Comparison of ENCODE assay signal across 7 mouse cellular contexts in the genomic region with DNA sequence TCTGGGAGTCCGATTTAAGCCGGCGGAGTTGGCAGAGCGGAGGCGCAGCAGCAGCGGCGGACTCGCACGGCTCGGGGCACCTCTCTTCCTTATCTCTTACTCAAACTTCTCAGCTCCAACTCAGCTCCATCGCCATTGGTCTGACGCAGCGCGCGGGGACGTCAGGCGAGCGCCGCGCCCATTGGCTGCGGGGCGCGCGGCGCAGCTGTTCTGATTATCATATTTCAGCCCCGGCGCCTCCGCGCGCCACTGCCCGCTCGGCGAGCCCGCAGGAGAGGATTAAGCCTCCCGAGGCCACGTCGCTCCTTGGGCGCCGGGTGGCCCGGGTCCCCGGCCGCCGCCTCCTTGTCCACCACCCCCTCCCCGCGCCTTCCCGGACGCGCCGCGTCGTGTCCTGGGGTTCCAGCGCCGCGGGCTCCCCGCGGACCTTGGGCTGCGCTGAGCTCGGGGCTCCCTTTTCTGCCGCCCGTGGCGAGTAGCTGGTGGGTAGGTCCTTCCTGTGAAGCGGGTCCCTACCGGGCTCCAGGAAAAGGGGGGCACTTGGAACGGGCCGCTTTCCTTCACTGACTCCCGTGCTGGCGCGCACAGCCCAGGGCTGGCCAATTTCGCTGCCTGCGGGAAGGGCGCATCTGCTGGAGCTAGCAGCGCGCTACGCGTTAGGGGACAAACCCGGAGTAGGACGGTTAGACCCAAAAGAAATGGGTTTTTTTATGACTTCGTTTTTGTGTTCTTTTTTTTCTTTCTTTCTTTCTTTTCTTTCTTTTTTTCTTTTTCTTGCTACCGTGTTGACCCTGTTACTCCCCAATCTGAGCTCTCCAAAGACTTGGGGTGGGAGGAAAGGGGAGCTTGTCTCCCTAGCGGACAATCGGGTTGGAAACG. TPM values are rescaled to one million over a fixed set of nuclear protein-coding genes. Genes with fewer than 3 reads are reported as not detected.
A peak's percentile ranks its signal among the peaks of the same experiment; 100 is the strongest.
DNase-seq lines count a peak whose midpoint lies in the region; ATAC-seq and TF ChIP-seq lines count a peak whose summit lies in the region.

Gene Isl1 (minus strand): TSS at position 106 of the 879 bp plus-strand sequence.

- H3K9ac ChIP-seq in forebrain, postnatal 0 days = peak within 1 kb of the TSS; percentile 53
- H3K9ac ChIP-seq in liver, embryonic 14.5 days (replicated peaks) = no peak within 1 kb of the TSS
- peak within 1 kb of the TSS; percentile 46 for H3K9ac ChIP-seq in neural tube, embryonic 11.5 days (ENCODE audit: low read length)

- WGBS in forebrain, postnatal 0 days = 3% methylated on average over 80 of the region's 82 CpGs
- whole genome bisulfite sequencing in hindbrain, embryonic 10.5 days = under 1% methylated on average over 82 of the region's 82 CpGs
- WGBS in liver, embryonic 14.5 days (ENCODE audit: insufficient replicate concordance) = under 1% methylated on average over 65 of the region's 82 CpGs
- under 1% methylated on average over 72 of the region's 82 CpGs for WGBS in neural tube, embryonic 11.5 days

- peak within 1 kb of the TSS; percentile 47 for H3K4me3 ChIP-seq in forebrain, postnatal 0 days (ENCODE audit: low read depth, low read length)
- H3K4me3 ChIP-seq in hindbrain, embryonic 10.5 days = peak within 1 kb of the TSS; percentile 63
- peak within 1 kb of the TSS; percentile 27 to 29; a peak in 3 of 4 replicates for H3K4me3 ChIP-seq in liver, embryonic 14.5 days (ENCODE audit: insufficient read depth in 1 of 2, low read depth in 2 of 2, low read length in 2 of 2)
- H3K4me3 ChIP-seq in neural tube, embryonic 11.5 days (ENCODE audit: low read depth, low read length) = peak within 1 kb of the TSS; percentile 58

- H3K4me2 ChIP-seq in forebrain, postnatal 0 days (ENCODE audit: low read depth) = peak within 1 kb of the TSS; percentile 81
- H3K4me2 ChIP-seq in liver, embryonic 14.5 days (ENCODE audit: low read depth) = peak within 1 kb of the TSS; percentile 51
- peak within 1 kb of the TSS; percentile 91 for H3K4me2 ChIP-seq in neural tube, embryonic 11.5 days (ENCODE audit: low read depth)

- TF ChIP-seq EP300 in liver, embryonic 14.5 days (IDR thresholded peaks at IDR 0.05; ENCODE audit: low read depth) = no peak

- peak; percentile 94 for ATAC-seq in forebrain, postnatal 0 days
- ATAC-seq in liver, embryonic 14.5 days (ENCODE audit: insufficient read depth) = peak; percentile 84
- ATAC-seq in neural tube, embryonic 11.5 days (ENCODE audit: insufficient read depth, low FRiP score, low TSS enrichment) = peak; percentile 95

- DNase-seq in R1 (ENCODE audit: low read depth, low spot score) = peak; percentile 88
- DNase-seq in adrenal gland, postnatal 36 days = peak; percentile 70 to 77
- peak; percentile 88 for DNase-seq in forebrain, postnatal 0 days
- peak; percentile 88 for DNase-seq in hindbrain, embryonic 10.5 days (ENCODE audit: low spot score)
- peak; percentile 17 to 24 (median 23) for DNase-seq in liver, embryonic 14.5 days (ENCODE audit: low read depth in 3 of 3, low spot score in 3 of 3)
- DNase-seq in neural tube, embryonic 11.5 days (ENCODE audit: low spot score) = peak; percentile 92
- peak; percentile 78 for DNase-seq in yolk sac, embryonic 10.5 days (ENCODE audit: low spot score)

- peaks cover 66% of the 10 kb centered on the region for H3K27me3 ChIP-seq in forebrain, postnatal 0 days (ENCODE audit: insufficient read depth, low read length)
- peaks cover 100% of the 10 kb centered on the region for H3K27me3 ChIP-seq in hindbrain, embryonic 10.5 days (ENCODE audit: insufficient read depth, poor library complexity, severe bottlenecking)
- H3K27me3 ChIP-seq in liver, embryonic 14.5 days (ENCODE audit: control insufficient read depth, insufficient read depth, low read length) = peaks cover 92% of the 10 kb centered on the region
- peaks cover 84% of the 10 kb centered on the region for H3K27me3 ChIP-seq in neural tube, embryonic 11.5 days (ENCODE audit: control insufficient read depth, insufficient read depth, low read length)

- TF ChIP-seq CTCF in forebrain, postnatal 0 days (IDR thresholded peaks at IDR 0.05; ENCODE audit: low read depth) = no peak
- no peak for TF ChIP-seq CTCF in liver, embryonic 14.5 days (IDR thresholded peaks at IDR 0.05; ENCODE audit: low read depth)

- peak within 1 kb of the TSS; percentile 66; the same call in 1 of the 2 replicates for H3K27ac ChIP-seq in forebrain, postnatal 0 days (ENCODE audit: low read depth, low read length)
- H3K27ac ChIP-seq in hindbrain, embryonic 10.5 days = peak within 1 kb of the TSS; percentile 82
- H3K27ac ChIP-seq in liver, embryonic 14.5 days = no peak within 1 kb of the TSS
- H3K27ac ChIP-seq in neural tube, embryonic 11.5 days (ENCODE audit: low read depth, low read length) = peak within 1 kb of the TSS; percentile 54

- H3K9me3 ChIP-seq in forebrain, postnatal 0 days (ENCODE audit: low read length) = no peaks in the 10 kb centered on the region
- no peaks in the 10 kb centered on the region for H3K9me3 ChIP-seq in hindbrain, embryonic 10.5 days
- H3K9me3 ChIP-seq in liver, embryonic 14.5 days (ENCODE audit: control insufficient read depth, low read length) = no peaks in the 10 kb centered on the region
- H3K9me3 ChIP-seq in neural tube, embryonic 11.5 days (ENCODE audit: control insufficient read depth, low read length) = no peaks in the 10 kb centered on the region

- H3K4me1 ChIP-seq in forebrain, postnatal 0 days (ENCODE audit: insufficient read depth) = no peaks in the 10 kb centered on the region
- H3K4me1 ChIP-seq in hindbrain, embryonic 10.5 days (replicated peaks) = peaks cover 21% of the 10 kb centered on the region
- no peaks in the 10 kb centered on the region for H3K4me1 ChIP-seq in liver, embryonic 14.5 days (replicated peaks; ENCODE audit: control insufficient read depth in 2 of 2, insufficient read depth in 2 of 2, low read length in 1 of 2)
- no peaks in the 10 kb centered on the region for H3K4me1 ChIP-seq in neural tube, embryonic 11.5 days (ENCODE audit: control insufficient read depth, insufficient read depth, low read length)

- no peaks in the 10 kb centered on the region for H3K36me3 ChIP-seq in forebrain, postnatal 0 days (ENCODE audit: insufficient read depth)
- no peaks in the 10 kb centered on the region for H3K36me3 ChIP-seq in hindbrain, embryonic 10.5 days
- no peaks in the 10 kb centered on the region for H3K36me3 ChIP-seq in liver, embryonic 14.5 days (replicated peaks; ENCODE audit: control insufficient read depth, insufficient read depth, low read depth)
- H3K36me3 ChIP-seq in neural tube, embryonic 11.5 days (ENCODE audit: control insufficient read depth, insufficient read depth, low read length) = no peaks in the 10 kb centered on the region

RNA-seq across cellular contexts. Expression of gene Isl1, which starts in this region (rescaled TPM):
- total RNA-seq in adrenal gland, postnatal 36 days (2021) = 1 to 10 TPM; 3.0 to 3.1 TPM
- 54.9 and 62.9 TPM in 2 replicates for total RNA-seq in forebrain, postnatal 0 days (2014; rRNA removed)
- 39.5 and 46.5 TPM in 2 replicates for polyA plus RNA-seq in forebrain, postnatal 0 days (2015; fragmentation: Nextera tagmentation; extraction: Ambion mirVana)
- 34.9 and 63.4 TPM in 2 replicates for polyA plus RNA-seq in hindbrain, embryonic 10.5 days (2016; fragmentation: Nextera tagmentation; extraction: Ambion mirVana)
- 0.23 and 0.37 TPM in 2 replicates for polyA plus RNA-seq in liver, embryonic 14.5 days (2012; rRNA removed)
- 0.05 and 0.27 TPM in 2 replicates for polyA plus RNA-seq in liver, embryonic 14.5 days (2014; fragmentation: Nextera tagmentation; extraction: Ambion mirVana)
- 111 and 136 TPM in 2 replicates for polyA plus RNA-seq in neural tube, embryonic 11.5 days (2014; fragmentation: Nextera tagmentation; extraction: Ambion mirVana)

Comparison
In these comparisons a context has a peak if more than half of its experiments do, and no peak if none do; other contexts are left out.
1. RNA of gene Isl1 (total RNA-seq): 54.9 to 62.9 TPM in forebrain, postnatal 0 days; 3.0 to 3.1 TPM in adrenal gland, postnatal 36 days; every median in the first group is over 10 times any median in the second.
2. RNA of gene Isl1 (polyA plus RNA-seq): 111 to 136 TPM in neural tube, embryonic 11.5 days, 39.5 to 46.5 TPM in forebrain, postnatal 0 days and 34.9 to 63.4 TPM in hindbrain, embryonic 10.5 days; 0.05 to 0.37 TPM in liver, embryonic 14.5 days; every median in the first group is over 10 times any median in the second.
3. Peak in DNase-seq, ATAC-seq, H3K4me3 ChIP-seq and H3K4me2 ChIP-seq in liver, embryonic 14.5 days; RNA of the gene not detected or under 1 TPM.
4. DNase-seq: peak in every context shown above with its lines; median percentile 92 in neural tube, embryonic 11.5 days; 88 in R1; 88 in forebrain, postnatal 0 days; 88 in hindbrain, embryonic 10.5 days; 78 in yolk sac, embryonic 10.5 days; 74 in adrenal gland, postnatal 36 days; 23 in liver, embryonic 14.5 days.
5. Peak in every context shown above with its lines, with median percentiles within 50 percentile points of each other: ATAC-seq, H3K4me2 ChIP-seq and H3K4me3 ChIP-seq.